Mouse (Mus musculus) small intestine, adult 2 months (tissue): ENCODE measurements at regions not wholly inside any gene's neighbourhood (a gene's known extent, or its start where the extent isn't known, plus 50 kb on each side); places are given as distances from the start of the nearest gene placed in this dataset.

Source experiments
- CTCF ChIP-seq: fragments of 200-500 bp; IDR thresholded peaks from 2 replicates; pipeline ENCODE4 v1.5.1; 2012; ENCODE audit warnings: low read depth, mild to moderate bottlenecking, control low read depth, inconsistent platforms, low read length, moderate library complexity, mixed read lengths; ENCODE audit not compliant: insufficient replicate concordance, insufficient read length; ENCODE audit errors: extremely low read depth
- POLR2A ChIP-seq: fragments of 200-500 bp; IDR thresholded peaks from 2 replicates; pipeline ENCODE4 v1.6.1; 2012; ENCODE audit warnings: low read depth, mild to moderate bottlenecking, control low read depth, inconsistent platforms, low read length, moderate library complexity

DNA sequence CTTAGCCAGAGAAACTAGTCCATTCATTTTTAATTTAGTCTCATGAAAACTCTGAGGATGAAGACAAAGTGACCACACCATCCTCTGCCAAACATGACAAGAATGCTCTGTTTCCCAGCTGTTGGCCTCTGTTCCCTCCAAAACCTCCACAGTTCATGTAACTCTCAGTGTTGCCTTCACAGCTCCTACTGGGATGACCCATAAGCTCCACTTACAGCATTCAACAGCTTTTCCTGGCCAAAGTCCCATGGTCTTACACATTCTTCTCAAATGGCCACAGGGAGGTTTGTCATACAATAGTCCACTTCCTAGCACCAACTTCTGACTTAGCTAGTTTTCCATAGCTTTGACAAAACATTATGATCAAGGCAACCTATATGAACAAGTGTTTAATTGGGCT, 83.0 kb downstream of the Spry2 start:
- TF ChIP-seq CTCF (no peak), POLR2A (no peak)
